Mouse (Mus musculus): ENCODE data around the gene Gm3264. TPM values are rescaled to one million over a fixed set of nuclear protein-coding genes. Genes with fewer than 3 reads are reported as not detected.
"Not testable (repeated sequence)": the region's sequence is repeated elsewhere in the genome, so short reads cannot be mapped to it uniquely, and the experiment has no call there.

Gm3264 gene
- polyA plus RNA-seq (2016; fragmentation: Nextera tagmentation; extraction: Ambion mirVana): 0.49 and 1.9 TPM in 2 replicates

DNA sequence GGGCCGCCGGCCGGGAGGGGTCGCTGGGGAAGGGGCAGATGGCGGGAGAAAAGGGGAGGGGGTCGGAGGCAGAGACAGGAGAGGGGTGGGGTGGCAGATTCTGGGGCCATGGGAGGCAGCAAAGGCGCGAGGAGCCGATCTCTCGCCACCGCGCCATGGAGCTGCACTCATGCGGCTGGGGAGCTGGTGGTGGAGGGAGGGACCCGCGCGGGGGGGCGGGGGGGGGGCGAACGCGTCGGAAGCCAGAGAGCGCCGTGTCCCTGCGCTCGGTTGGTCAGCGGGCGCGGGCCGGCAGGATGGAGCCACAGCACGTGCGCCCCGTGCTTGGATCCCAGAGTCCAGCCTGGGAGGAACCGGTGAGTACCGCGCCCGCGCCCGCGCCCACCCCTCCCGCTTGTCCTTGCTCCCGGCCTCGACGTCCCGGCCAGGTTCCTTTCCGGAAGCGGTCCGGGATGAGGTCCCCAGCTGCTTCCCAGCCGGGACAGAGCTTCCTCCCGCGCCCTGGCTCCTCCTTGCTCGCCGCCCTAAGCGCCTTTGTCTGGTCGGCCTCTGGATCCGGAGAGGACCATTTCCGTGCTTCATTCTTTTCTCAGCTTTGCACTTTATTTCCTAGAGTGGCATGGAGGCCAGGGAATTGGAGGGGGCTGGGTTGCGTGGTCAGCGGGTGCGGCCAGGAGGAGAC lies at the start of gene Gm3264:
TSS of gene Gm3264 (plus strand) at position 278 of the 682 bp plus-strand sequence.
- H3K9me3 ChIP-seq: not testable (repeated sequence)

DNA sequence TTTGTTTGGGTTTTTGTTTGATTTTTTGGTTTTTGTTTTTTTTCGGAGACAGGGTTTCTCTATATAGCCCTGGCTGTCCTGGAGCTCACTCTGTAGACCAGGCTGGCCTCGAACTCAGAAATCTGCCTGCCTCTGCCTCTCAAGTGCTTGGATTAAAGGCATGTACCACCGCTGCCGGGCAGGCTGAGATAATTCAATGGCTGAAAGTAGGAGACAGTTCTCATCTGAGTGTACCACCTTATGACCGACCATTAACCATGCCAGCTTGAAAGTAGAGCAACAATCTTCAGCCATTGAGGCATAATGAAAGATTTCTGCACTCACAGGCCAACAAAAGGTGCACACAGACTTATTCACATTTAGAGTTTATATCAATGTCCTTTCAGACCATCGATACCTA lies 49.0 kb upstream of the Gm3264 start:
- not testable (repeated sequence) for H3K4me2 ChIP-seq; H3K36me3 ChIP-seq (replicated peaks); H3K9ac ChIP-seq; H3K27ac ChIP-seq; H3K9me3 ChIP-seq; ATAC-seq (ENCODE audit: low FRiP score); H3K4me1 ChIP-seq; H3K27me3 ChIP-seq; H3K4me3 ChIP-seq (replicated peaks)
- WGBS: 85% methylated on average over 6 of the region's 6 CpGs

More for the DNA sequence above, at the start of gene Gm3264:
- not testable (repeated sequence) for H3K36me3 ChIP-seq (replicated peaks); H3K27me3 ChIP-seq; H3K4me1 ChIP-seq; H3K27ac ChIP-seq; ATAC-seq (ENCODE audit: low FRiP score)
- 5% methylated on average over 38 of the region's 59 CpGs for WGBS
- Histone ChIP-seq H3K4me2 (peak within 1 kb of the TSS; percentile 56), H3K4me3 (replicated peaks) (peak within 1 kb of the TSS; percentile 47), H3K9ac (peak within 1 kb of the TSS; percentile 56)

DNA sequence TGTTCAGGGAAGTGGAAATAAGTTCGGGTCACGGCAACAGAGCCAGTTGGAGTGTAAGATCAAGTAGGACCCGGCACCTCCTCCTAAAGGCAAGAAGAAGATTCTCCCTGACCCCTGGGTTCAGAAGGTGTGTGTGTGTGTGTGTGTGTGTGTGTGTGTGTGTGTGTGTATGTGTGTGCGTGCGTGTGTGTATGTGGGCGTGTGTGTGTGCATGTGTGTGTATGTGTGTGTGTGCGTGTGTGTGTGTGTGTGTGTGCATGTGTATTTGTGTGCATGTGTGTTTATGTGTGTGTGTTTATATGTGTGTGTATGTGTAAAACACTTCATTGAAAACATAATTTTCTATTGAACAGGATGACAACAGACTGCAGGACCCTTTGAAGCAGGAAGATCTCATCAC lies 33.4 kb upstream of the Gm3264 start:
- not testable (repeated sequence) for H3K9me3 ChIP-seq; H3K4me2 ChIP-seq; H3K9ac ChIP-seq; H3K27me3 ChIP-seq; H3K27ac ChIP-seq; ATAC-seq (ENCODE audit: low FRiP score); H3K4me3 ChIP-seq (replicated peaks); H3K36me3 ChIP-seq (replicated peaks); H3K4me1 ChIP-seq
- WGBS: 80% methylated on average over 4 of the region's 7 CpGs

DNA sequence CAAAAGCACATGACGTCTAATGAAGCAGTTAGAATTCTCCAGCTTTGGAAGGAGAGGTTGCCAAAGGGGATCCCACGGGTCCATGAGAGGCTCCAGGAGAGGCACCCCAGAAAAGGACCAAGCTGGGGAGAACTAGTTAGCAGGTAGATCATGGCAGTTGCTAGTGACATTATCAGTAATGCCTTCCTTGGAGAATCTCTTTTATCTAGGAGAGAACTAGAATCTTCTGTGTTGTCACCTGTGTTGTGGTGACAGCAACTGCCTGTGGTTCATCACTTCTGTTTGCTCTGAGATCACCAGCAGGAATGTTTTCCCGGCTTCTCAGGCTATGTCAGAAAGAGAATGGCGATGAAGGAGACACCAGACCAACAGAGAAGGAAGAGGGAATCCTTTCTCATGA lies 17.6 kb upstream of the Gm3264 start, which contains the start of gene Gm3269:
TSS of gene Gm3269 (plus strand) at position 301 of the 400 bp plus-strand sequence.
- 80% methylated on average over 1 of the region's 4 CpGs for WGBS
- not testable (repeated sequence) for H3K9ac ChIP-seq; H3K27me3 ChIP-seq; H3K4me1 ChIP-seq; H3K27ac ChIP-seq; H3K4me2 ChIP-seq; ATAC-seq (ENCODE audit: low FRiP score); H3K9me3 ChIP-seq; H3K4me3 ChIP-seq (replicated peaks); H3K36me3 ChIP-seq (replicated peaks)

DNA sequence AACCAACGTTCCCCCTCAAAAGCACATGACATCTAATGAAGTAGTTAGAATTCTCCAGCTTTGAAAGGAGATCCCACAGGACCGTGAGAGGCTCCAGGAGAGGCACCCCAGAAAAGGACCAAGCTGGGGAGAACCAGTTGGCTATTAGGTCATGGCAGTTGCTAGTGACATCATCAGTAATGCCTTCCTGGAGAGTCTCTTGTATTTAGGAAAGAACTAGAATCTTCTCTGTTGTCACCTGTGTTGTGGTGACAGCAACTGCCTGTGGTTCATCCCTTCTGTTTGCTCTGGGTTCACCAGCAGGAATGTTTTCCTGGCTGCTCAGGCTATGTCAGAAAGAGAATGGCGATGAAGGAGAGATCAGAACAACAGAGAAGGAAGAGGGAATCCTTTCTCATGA lies 36.7 kb downstream of the Gm3264 start, which contains the start of gene Gm3278:
TSS of gene Gm3278 (plus strand) at position 301 of the 400 bp plus-strand sequence.
- H3K9me3 ChIP-seq; H3K36me3 ChIP-seq (replicated peaks); H3K4me3 ChIP-seq (replicated peaks); H3K4me1 ChIP-seq; H3K27ac ChIP-seq; ATAC-seq (ENCODE audit: low FRiP score); H3K9ac ChIP-seq; H3K4me2 ChIP-seq; H3K27me3 ChIP-seq: not testable (repeated sequence)
- WGBS: 81% methylated on average over 1 of the region's 3 CpGs

Other genes starting within 250 kb of the Gm3264 start
- not detected in 2 replicates for gene Gm8159, start 223.2 kb upstream of the Gm3264 start, polyA plus RNA-seq (2016; fragmentation: Nextera tagmentation; extraction: Ambion mirVana)
- 0.23 TPM in 1 of 2 replicates, not detected in the other for gene Gm3239, start 191.4 kb upstream of the Gm3264 start, polyA plus RNA-seq (2016; fragmentation: Nextera tagmentation; extraction: Ambion mirVana)
- not detected in 2 replicates for gene Gm7876, start 146.3 kb upstream of the Gm3264 start, polyA plus RNA-seq (2016; fragmentation: Nextera tagmentation; extraction: Ambion mirVana)
- 0.99 and 1.3 TPM in 2 replicates for gene Gm3252, start 128.8 kb upstream of the Gm3264 start, polyA plus RNA-seq (2016; fragmentation: Nextera tagmentation; extraction: Ambion mirVana)
- not detected in 2 replicates for gene Gm9602, start 79.2 kb upstream of the Gm3264 start, polyA plus RNA-seq (2016; fragmentation: Nextera tagmentation; extraction: Ambion mirVana)
- gene Gm3269, start 17.5 kb upstream of the Gm3264 start, polyA plus RNA-seq (2016; fragmentation: Nextera tagmentation; extraction: Ambion mirVana): not detected in 2 replicates
- gene Gm3278, start 36.8 kb downstream of the Gm3264 start, polyA plus RNA-seq (2016; fragmentation: Nextera tagmentation; extraction: Ambion mirVana): 0.15 TPM in 1 of 2 replicates, not detected in the other
- gene Gm8297, start 128.4 kb downstream of the Gm3264 start, polyA plus RNA-seq (2016; fragmentation: Nextera tagmentation; extraction: Ambion mirVana): not detected in 2 replicates
- 0.58 TPM in 1 of 2 replicates, not detected in the other for gene Gm3298, start 160.3 kb downstream of the Gm3264 start, polyA plus RNA-seq (2016; fragmentation: Nextera tagmentation; extraction: Ambion mirVana)
- not detected in 2 replicates for gene 4930555G01Rik, start 195.1 kb downstream of the Gm3264 start, polyA plus RNA-seq (2016; fragmentation: Nextera tagmentation; extraction: Ambion mirVana)
- gene Gm8281, start 215.5 kb downstream of the Gm3264 start, polyA plus RNA-seq (2016; fragmentation: Nextera tagmentation; extraction: Ambion mirVana): 2.5 and 4.0 TPM in 2 replicates